Mouse (Mus musculus) forebrain, embryonic 12.5 days (tissue): ENCODE data around the gene Sppl2b. TPM values are rescaled to one million over a fixed set of nuclear protein-coding genes. Genes with fewer than 3 reads are reported as not detected.

Source experiments
- ATAC-seq: fragments of 200-750 bp; cut with Nextera tagmentation; 2 replicates; pipeline ENCODE4 v1.8.0; 2017; ENCODE audit warnings: moderate TSS enrichment; ENCODE audit not compliant: low FRiP score
- H3K27ac ChIP-seq: fragments of 300-500 bp; sonication (generic); 2 replicates; pipeline ENCODE4 v1.5.1; 2016; ENCODE audit warnings: mild to moderate bottlenecking
- H3K27me3 ChIP-seq: fragments of 300-500 bp; sonication (generic); 2 replicates; pipeline ENCODE4 v1.6.1; 2016; ENCODE audit warnings: mild to moderate bottlenecking
- H3K36me3 ChIP-seq: fragments of 300-500 bp; sonication (generic); replicated peaks from 2 replicates; pipeline ENCODE4 v1.6.1; 2016; ENCODE audit warnings: mild to moderate bottlenecking
- H3K4me1 ChIP-seq: fragments of 300-500 bp; sonication (generic); 2 replicates; pipeline ENCODE4 v1.6.1; 2016
- H3K4me2 ChIP-seq: fragments of 300-500 bp; sonication (generic); 2 replicates; pipeline ENCODE4 v1.6.1; 2016; ENCODE audit warnings: mild to moderate bottlenecking, moderate library complexity
- H3K4me3 ChIP-seq: fragments of 300-500 bp; sonication (generic); replicated peaks from 2 replicates; pipeline ENCODE4 v1.5.1; 2016; ENCODE audit warnings: mild to moderate bottlenecking
- H3K9ac ChIP-seq: fragments of 300-500 bp; sonication (generic); 2 replicates; pipeline ENCODE4 v1.6.1; 2016; ENCODE audit warnings: mild to moderate bottlenecking
- H3K9me3 ChIP-seq: fragments of 300-500 bp; sonication (generic); 2 replicates; pipeline ENCODE4 v1.6.1; 2016
- whole genome bisulfite sequencing: fragments of 180-500 bp; shearing (Covaris S2); methylation state at CpG from one replicate; pipeline ENCODE4 v1.1.7; 2016; 5-methylcytosine and 5-hydroxymethylcytosine counted together
- polyA plus RNA-seq: library from polyadenylated mRNA; unstranded; fragments of >200 nt; fragmentation: Nextera tagmentation; extraction: Ambion mirVana; gene quantifications from 2 replicates; pipeline ENCODE4 v1.2.1, GENCODE M21; 2016

Sppl2b gene
- polyA plus RNA-seq, 1 experiment from 2014 or later, result 43.3 TPM

DNA sequence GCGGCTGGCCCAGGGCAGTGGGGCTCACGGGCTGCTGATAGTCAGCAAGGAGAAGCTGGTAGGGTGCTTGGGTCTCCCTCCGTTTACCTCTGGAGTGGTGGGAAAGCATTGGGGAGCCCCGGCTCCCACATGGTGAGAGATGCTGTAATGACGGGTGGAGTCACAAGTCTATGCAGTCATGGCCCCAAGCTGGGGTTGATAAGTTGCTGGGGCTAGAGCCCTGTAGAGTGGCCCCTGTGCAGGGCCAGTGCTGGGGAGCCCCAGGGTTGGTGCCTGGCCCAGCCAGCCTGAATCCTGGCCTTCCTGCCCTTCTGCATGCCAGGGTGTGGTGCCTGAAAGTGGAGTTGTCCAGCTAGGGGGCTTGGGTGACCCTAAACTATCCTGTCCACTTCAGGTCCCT lies 7.2 kb downstream of the Sppl2b start:
- Histone ChIP-seq H3K4me1 (peaks cover 11% of the 10 kb centered on the region), H3K36me3 (peaks cover 50% of the 10 kb centered on the region), H3K9me3 (no peaks in the 10 kb centered on the region), H3K27ac (no peak overlapping the region), H3K4me2 (no peak overlapping the region), H3K9ac (no peak overlapping the region), H3K4me3 (no peak overlapping the region), H3K27me3 (no peaks in the 10 kb centered on the region)
- WGBS, result 94% methylated on average over 5 of the region's 5 CpGs
- no peak for ATAC-seq

DNA sequence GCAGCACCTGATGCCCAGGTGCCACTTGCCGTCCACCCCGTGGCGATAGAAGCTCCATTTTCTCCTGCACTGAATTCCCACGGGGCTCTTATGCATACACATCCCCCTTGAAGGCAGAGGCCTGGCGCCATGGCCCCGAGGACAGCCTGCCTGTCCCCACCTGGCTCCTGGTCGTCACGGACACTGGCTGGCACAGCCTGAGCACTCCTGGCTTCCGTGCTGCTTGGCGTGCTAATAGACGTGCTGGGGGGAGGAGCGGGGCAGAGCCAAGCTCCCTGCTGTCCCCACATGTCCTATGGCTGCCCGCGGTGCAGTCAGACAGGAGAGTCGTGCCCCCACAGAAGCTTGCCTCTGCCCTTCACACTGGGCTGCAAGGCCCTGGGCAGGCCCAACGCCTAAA lies 9.4 kb downstream of the Sppl2b start:
- Histone ChIP-seq H3K4me1 (no peaks in the 10 kb centered on the region), H3K4me3 (no peak overlapping the region), H3K9me3 (no peaks in the 10 kb centered on the region), H3K9ac (no peak overlapping the region), H3K27ac (no peak overlapping the region), H3K36me3 (peaks cover 59% of the 10 kb centered on the region), H3K27me3 (no peaks in the 10 kb centered on the region), H3K4me2 (no peak overlapping the region)
- WGBS, result 93% methylated on average over 16 of the region's 16 CpGs
- no peak for ATAC-seq

DNA sequence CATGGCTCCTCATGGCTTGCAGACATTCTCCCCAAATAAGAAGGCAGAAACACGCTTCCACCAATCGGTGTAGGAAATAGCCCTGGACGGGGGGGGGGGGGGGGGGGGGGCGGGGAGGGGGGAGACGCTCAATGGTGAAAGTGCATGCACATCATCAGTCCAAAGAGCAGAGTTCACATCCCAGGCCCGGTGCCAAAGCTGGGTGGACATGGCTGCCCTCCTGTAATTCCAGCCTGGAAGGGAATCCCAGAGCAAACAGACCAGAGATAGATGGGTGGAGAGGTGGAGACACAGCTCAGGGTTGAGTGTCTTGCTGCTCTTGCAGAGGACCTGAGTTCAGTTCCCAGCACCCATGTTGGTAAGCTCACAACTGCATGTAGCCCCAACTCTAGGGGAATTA lies 15.9 kb downstream of the Sppl2b start:
- no peak for ATAC-seq
- Histone ChIP-seq H3K4me2 (no peak overlapping the region), H3K4me1 (0 out of 2 replicates have a peak, but pooled peaks cover 4% of the 10 kb centered on the region), H3K36me3 (peaks cover 20% of the 10 kb centered on the region), H3K27ac (no peak overlapping the region), H3K9me3 (no peaks in the 10 kb centered on the region), H3K27me3 (peaks cover 13% of the 10 kb centered on the region; the same call in 1 of the 2 replicates), H3K4me3 (no peak overlapping the region), H3K9ac (no peak overlapping the region)
- 84% methylated on average over 3 of the region's 6 CpGs for WGBS

DNA sequence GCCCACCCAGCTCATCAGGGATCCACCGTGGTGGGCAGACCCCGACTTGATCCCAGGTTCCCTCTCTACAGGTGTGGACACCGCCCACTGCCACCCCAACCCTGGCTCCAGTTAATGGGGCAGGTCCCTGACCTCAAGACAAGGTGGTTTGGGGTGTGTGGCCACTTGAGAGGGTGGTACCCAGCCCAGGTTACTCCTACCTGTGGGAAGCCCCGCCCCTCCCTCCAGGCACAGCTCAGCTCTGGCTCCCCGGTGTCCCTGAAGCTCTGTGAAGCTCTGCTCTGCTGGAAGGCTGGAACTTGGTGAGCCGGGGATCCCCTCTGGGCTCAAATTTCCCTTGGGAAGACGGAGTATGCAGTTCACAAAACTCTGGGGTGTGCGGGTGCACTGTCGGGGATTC lies 16.5 kb downstream of the Sppl2b start, which contains the start of gene Tmprss9:
Gene Tmprss9 (plus strand): TSS at position 268 of the 400 bp plus-strand sequence.
- Histone ChIP-seq H3K4me1 (peaks cover 8% of the 10 kb centered on the region; the same call in 1 of the 2 replicates), H3K36me3 (peaks cover 14% of the 10 kb centered on the region), H3K4me3 (no peak within 1 kb of the TSS), H3K9me3 (no peaks in the 10 kb centered on the region), H3K9ac (no peak within 1 kb of the TSS), H3K27ac (no peak within 1 kb of the TSS), H3K27me3 (peaks cover 13% of the 10 kb centered on the region; the same call in 1 of the 2 replicates), H3K4me2 (no peak within 1 kb of the TSS)
- ATAC-seq, result no peak
- 31% methylated on average over 9 of the region's 9 CpGs for WGBS

DNA sequence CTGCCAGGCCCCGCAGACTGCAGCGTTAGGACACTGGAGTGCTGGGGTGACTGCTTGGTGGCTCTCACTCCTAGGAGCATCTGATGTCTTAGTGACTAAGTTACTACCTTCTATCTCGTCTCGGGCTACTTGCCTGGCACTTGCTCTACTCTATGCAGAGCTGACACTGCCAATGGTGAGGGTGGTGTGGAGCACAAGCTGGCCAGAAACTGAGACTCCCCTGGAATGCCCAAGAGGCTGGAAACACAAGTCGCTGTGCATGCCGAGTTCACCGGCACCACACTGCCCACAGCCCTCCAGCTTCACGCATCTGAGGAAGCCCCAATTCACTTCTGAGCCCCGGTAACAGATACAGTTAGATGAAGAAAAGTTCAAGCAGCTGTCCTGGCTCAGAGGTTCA lies 19.0 kb downstream of the Sppl2b start:
- 82% methylated on average over 9 of the region's 9 CpGs for WGBS
- H3K9ac ChIP-seq, result no peak overlapping the region

DNA sequence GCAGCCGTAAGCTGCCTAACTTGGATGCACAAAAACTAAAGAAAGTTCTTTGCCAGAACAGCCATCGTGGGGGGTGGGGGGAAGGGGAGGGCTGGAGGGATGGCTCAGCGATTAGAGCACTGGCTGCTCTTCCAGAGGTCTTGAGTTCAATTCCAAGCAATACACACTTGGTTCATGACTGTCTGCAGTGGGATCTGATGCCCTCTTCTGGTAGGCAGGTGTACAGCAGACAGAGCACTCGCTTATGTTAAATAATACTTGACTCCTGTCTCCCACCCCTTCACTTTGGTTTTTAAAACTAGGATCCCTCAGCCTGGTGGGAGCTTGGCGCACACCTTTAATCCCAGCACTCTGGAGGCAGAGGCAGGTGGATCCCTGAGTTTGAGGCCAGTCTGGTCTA lies 21.0 kb downstream of the Sppl2b start:
- Histone ChIP-seq H3K36me3 (no peaks in the 10 kb centered on the region), H3K9me3 (no peaks in the 10 kb centered on the region), H3K9ac (no peak overlapping the region), H3K4me2 (no peak overlapping the region), H3K4me1 (peaks cover 8% of the 10 kb centered on the region; the same call in 1 of the 2 replicates), H3K27ac (no peak overlapping the region), H3K4me3 (no peak overlapping the region), H3K27me3 (peaks cover 21% of the 10 kb centered on the region)
- 26% methylated on average over 5 of the region's 5 CpGs for WGBS
- ATAC-seq, result no peak

More for the DNA sequence above, 19.0 kb downstream of the Sppl2b start:
- Histone ChIP-seq H3K4me3 (no peak overlapping the region), H3K4me2 (no peak overlapping the region), H3K27ac (no peak overlapping the region), H3K36me3 (no peaks in the 10 kb centered on the region), H3K27me3 (peaks cover 17% of the 10 kb centered on the region), H3K4me1 (peaks cover 8% of the 10 kb centered on the region; the same call in 1 of the 2 replicates), H3K9me3 (no peaks in the 10 kb centered on the region)
- ATAC-seq, result no peak

DNA sequence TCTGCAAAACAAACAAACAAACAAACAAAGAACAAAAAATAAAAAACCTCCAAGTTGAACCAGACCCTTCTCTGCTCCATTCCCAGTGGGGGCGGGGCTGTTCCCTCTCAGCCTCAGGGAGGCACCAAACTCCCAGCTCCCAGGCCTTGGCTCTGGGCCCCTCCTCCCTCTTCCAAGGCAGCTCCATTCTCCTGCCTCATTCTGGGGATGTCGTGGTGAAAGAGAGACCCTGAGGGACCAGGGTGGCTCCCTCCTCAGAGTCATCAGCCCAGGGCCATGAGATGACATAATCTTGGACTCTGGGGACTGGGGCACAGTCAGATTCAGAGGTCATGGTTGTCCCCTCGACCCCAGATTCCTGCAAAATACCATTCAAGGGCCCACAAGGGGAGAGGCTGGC lies 21.5 kb downstream of the Sppl2b start:
- ATAC-seq, result no peak
- H3K4me3 ChIP-seq, result no peak overlapping the region
- no peak overlapping the region for H3K27ac ChIP-seq
- H3K27me3 ChIP-seq, result peaks cover 19% of the 10 kb centered on the region
- H3K36me3 ChIP-seq, result no peaks in the 10 kb centered on the region
- no peak overlapping the region for H3K9ac ChIP-seq
- 0 out of 2 replicates have a peak, but pooled peaks cover 3% of the 10 kb centered on the region for H3K9me3 ChIP-seq
- 24% methylated on average over 3 of the region's 3 CpGs for WGBS
- peaks cover 8% of the 10 kb centered on the region; the same call in 1 of the 2 replicates for H3K4me1 ChIP-seq
- H3K4me2 ChIP-seq, result no peak overlapping the region

DNA sequence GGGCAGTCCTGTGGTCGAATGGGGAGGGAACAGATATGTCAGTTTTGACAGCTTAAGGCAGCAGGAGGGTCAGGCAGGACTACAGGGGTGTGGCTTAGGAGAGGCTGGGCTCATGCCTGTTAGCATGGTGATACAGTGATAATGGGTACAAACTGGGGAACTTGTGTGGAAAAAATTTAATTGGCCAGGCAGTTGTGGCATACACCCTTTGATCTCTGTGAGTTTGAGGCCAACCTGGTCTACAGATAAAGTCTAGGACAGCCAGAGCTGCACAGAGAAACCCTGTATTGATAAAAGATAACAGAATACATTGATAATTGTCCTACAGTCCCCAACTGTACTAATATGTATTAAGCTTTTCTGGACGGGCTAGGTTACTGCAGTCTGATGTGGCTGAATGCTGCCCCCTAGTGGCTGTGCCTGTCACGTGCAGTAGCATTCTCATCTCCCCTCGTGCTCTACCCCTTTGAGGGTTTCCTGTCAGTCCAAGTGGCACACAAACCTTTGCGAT lies 25.1 kb downstream of the Sppl2b start:
- WGBS, result 20% methylated on average over 5 of the region's 5 CpGs

DNA sequence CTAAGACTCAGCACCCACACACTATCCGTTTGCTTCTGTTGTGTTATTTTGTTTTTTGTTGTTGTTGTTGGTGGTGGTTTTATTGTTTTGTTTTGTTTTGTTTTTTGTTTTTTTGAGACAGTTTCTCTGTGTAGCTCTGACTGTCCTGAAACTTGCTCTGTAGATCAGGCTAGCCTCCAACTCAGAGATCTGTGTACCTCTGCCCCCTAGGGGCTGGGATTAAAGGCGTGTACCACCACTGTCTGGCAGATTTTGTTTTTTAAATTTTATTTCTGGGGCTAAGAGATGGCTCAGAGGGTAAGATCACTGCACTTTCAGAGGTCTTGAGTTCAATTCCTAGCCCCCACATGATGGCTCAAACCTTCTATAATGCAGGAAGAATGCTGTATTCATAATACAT lies 25.8 kb downstream of the Sppl2b start:
- Histone ChIP-seq H3K4me1 (peaks cover 4% of the 10 kb centered on the region; the same call in 1 of the 2 replicates), H3K27me3 (peaks cover 17% of the 10 kb centered on the region), H3K36me3 (no peaks in the 10 kb centered on the region), H3K27ac (no peak overlapping the region), H3K4me3 (no peak overlapping the region), H3K9me3 (0 out of 2 replicates have a peak, but pooled peaks cover 3% of the 10 kb centered on the region), H3K4me2 (no peak overlapping the region), H3K9ac (no peak overlapping the region)
- ATAC-seq, result no peak
- WGBS, result 74% methylated on average over 2 of the region's 2 CpGs

More for the DNA sequence above, 25.1 kb downstream of the Sppl2b start:
- no peak overlapping the region for H3K4me3 ChIP-seq
- no peak overlapping the region for H3K4me2 ChIP-seq
- no peak overlapping the region for H3K27ac ChIP-seq
- ATAC-seq, result no peak; the same call in 1 of the 2 replicates
- no peaks in the 10 kb centered on the region for H3K36me3 ChIP-seq
- H3K9me3 ChIP-seq, result 0 out of 2 replicates have a peak, but pooled peaks cover 3% of the 10 kb centered on the region
- peaks cover 4% of the 10 kb centered on the region; the same call in 1 of the 2 replicates for H3K4me1 ChIP-seq
- peaks cover 17% of the 10 kb centered on the region for H3K27me3 ChIP-seq
- no peak overlapping the region for H3K9ac ChIP-seq

DNA sequence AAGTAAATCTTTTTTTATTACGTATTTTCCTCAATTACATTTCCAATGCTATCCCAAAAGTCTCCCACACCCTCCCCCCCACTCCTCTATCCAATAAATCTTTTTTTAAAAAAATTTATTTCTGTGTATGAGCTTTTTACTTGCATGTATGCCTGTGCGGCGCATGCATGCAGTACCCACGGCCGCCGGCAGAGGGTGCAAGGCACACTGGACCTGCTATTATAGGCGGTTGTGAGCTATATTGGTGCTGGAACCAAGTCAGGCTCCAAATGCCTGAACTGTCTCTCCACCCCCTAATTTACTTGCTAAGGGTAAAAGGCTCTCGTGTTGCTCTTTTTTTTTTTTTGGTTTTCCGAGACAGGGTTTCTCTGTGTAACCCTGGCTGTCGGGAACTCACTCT lies 26.2 kb downstream of the Sppl2b start:
- Histone ChIP-seq H3K9ac (no peak overlapping the region), H3K4me1 (peaks cover 2% of the 10 kb centered on the region; the same call in 1 of the 2 replicates), H3K9me3 (0 out of 2 replicates have a peak, but pooled peaks cover 3% of the 10 kb centered on the region), H3K27me3 (peaks cover 17% of the 10 kb centered on the region), H3K4me2 (no peak overlapping the region), H3K36me3 (no peaks in the 10 kb centered on the region), H3K27ac (no peak overlapping the region), H3K4me3 (no peak overlapping the region)
- ATAC-seq, result no peak
- 25% methylated on average over 10 of the region's 10 CpGs for WGBS

DNA sequence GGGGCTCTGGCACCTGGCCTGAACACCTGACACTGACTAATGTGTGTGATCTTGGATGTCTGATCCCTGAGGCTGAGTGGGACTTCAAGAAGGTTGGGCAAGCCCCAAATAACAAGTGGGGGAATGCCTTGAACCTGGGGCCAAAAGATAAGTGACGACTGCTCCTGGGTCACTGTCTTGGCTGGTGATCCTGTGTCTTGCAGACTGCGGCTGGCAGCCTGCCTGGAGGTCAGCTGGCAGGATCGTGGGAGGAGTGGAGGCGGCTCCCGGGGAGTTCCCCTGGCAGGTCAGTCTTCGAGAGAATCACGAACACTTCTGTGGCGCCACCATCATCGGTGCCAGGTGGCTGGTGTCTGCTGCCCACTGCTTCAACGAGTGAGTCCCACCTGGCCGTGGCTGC lies 32.1 kb downstream of the Sppl2b start:
- no peak for ATAC-seq
- H3K27ac ChIP-seq, result no peak overlapping the region

DNA sequence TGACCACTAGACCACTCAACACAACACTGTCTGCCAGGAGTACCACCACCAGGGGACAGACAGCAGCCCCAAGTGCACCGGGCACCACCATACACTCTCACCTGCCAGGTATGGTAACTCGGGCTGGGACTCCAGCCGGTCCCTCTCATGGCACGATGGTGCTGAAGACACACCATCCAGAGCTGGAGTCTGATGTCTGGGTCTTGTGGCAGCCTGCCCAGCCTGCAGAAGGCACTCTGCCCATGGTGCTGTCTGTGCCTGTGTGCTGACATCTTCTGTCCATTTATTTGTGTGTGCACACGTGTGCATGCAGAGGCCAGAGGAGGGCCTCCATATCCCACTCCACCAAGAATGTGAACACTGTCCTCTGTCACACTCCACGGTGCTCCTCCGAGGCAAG lies 40.0 kb downstream of the Sppl2b start:
- ATAC-seq, result no peak
- H3K4me2 ChIP-seq, result no peak overlapping the region
- H3K4me1 ChIP-seq, result peaks cover 24% of the 10 kb centered on the region
- no peak overlapping the region for H3K9ac ChIP-seq
- WGBS, result 87% methylated on average over 7 of the region's 7 CpGs
- peaks cover 3% of the 10 kb centered on the region; the same call in 1 of the 2 replicates for H3K27me3 ChIP-seq
- no peak overlapping the region for H3K4me3 ChIP-seq
- 0 out of 2 replicates have a peak, but pooled peaks cover 3% of the 10 kb centered on the region for H3K9me3 ChIP-seq
- peaks cover 10% of the 10 kb centered on the region for H3K36me3 ChIP-seq
- H3K27ac ChIP-seq, result no peak overlapping the region

More for the DNA sequence above, 32.1 kb downstream of the Sppl2b start:
- H3K36me3 ChIP-seq, result no peaks in the 10 kb centered on the region
- no peak overlapping the region for H3K4me2 ChIP-seq
- H3K9me3 ChIP-seq, result no peaks in the 10 kb centered on the region
- no peak overlapping the region for H3K9ac ChIP-seq
- no peak overlapping the region for H3K4me3 ChIP-seq
- no peaks in the 10 kb centered on the region for H3K4me1 ChIP-seq
- WGBS, result 84% methylated on average over 11 of the region's 11 CpGs
- peaks cover 41% of the 10 kb centered on the region for H3K27me3 ChIP-seq

DNA sequence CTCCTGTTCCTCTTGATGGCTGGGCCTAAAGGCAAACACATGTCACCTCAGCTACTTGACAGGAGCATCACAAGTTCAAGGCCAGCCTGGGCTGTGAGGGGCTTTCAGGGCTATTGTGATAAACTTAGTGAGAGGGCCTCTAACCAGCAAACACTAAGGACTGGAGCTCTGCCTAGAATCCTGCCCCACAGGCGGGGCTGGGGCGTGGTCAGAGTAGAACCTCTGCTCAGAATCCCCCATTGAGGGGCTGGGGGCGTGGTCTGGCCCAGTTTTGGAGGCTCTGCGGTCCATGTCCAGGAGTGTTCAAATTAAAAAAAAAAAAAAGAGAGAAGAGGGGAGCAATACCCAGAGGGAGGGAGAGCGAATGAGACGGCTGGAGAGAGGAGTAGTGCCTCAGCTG lies 40.6 kb downstream of the Sppl2b start:
- H3K4me3 ChIP-seq, result no peak overlapping the region
- H3K27ac ChIP-seq, result no peak overlapping the region
- H3K36me3 ChIP-seq, result peaks cover 10% of the 10 kb centered on the region
- 80% methylated on average over 6 of the region's 6 CpGs for WGBS
- no peak overlapping the region for H3K4me2 ChIP-seq
- H3K9ac ChIP-seq, result no peak overlapping the region
- H3K27me3 ChIP-seq, result no peaks in the 10 kb centered on the region
- no peak for ATAC-seq
- H3K4me1 ChIP-seq, result peaks cover 24% of the 10 kb centered on the region
- H3K9me3 ChIP-seq, result 0 out of 2 replicates have a peak, but pooled peaks cover 3% of the 10 kb centered on the region
